Mouse (Mus musculus): ENCODE measurements around the gene Snrnp70. TPM values are rescaled to one million over a fixed set of nuclear protein-coding genes. Genes with fewer than 3 reads are reported as not detected.
"Not testable (repeated sequence)": the region's sequence is repeated elsewhere in the genome, so short reads cannot be mapped to it uniquely, and the experiment has no call there.

Gene Snrnp70
- total RNA-seq, 2 experiments from 2014 or later: 60.3 to 65.4 TPM

DNA sequence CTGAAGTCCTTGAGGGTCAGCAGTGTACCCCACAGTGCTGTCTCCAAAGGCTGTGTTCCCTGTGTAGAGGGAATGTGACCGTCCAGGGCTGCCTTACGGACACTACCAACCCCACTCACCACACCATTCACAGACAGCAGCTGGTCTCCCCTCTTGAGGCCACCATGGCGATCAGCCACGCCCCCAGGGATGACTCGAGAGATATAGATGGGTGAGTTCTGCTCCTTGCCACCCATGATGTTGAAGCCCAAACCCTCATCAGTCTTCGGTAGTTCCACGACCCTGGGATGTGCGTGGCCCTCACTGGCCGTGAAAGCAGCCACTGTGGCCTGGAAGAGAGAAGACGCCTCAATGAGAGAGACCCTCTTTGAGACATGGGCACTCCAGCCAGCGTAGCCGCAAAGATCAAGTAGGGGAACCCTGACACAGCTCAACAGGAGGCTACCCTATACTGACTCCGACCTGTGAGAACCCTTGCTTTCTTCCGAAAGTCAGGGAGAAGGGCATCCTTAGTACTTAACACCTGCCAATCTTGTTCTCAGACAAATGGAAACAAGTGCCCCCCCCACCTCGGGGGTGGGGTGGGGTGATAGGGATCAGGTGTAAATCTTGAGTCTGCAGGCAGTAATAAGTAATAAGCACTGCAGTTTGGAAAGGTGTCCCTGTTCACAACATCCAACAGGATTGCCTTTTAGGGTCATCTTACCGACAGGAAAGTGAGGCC lies 26.4 kb downstream of the Snrnp70 start:
- no peak for DNase-seq (ENCODE audit: low spot score)

DNA sequence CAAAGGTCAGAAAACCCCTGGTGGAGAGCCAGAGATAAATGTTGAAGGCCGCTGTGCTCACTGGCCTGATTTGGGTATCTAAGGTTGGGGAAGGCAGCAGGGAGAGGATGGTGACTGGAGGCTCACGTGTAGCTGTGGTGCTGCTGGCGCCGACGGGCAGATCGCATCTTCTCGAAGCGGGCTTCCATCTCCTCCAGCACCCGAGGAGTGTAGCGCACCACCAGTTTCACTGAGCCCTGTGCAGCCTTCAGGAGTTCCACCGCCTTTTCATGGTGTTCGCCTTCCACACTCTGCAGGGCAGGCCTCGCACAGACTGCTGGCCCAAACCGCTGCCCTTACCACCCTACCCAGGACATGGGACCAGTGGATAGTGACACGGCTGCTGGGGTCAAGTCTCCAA lies 27.4 kb downstream of the Snrnp70 start:
- DNase-seq (ENCODE audit: low spot score): no peak

DNA sequence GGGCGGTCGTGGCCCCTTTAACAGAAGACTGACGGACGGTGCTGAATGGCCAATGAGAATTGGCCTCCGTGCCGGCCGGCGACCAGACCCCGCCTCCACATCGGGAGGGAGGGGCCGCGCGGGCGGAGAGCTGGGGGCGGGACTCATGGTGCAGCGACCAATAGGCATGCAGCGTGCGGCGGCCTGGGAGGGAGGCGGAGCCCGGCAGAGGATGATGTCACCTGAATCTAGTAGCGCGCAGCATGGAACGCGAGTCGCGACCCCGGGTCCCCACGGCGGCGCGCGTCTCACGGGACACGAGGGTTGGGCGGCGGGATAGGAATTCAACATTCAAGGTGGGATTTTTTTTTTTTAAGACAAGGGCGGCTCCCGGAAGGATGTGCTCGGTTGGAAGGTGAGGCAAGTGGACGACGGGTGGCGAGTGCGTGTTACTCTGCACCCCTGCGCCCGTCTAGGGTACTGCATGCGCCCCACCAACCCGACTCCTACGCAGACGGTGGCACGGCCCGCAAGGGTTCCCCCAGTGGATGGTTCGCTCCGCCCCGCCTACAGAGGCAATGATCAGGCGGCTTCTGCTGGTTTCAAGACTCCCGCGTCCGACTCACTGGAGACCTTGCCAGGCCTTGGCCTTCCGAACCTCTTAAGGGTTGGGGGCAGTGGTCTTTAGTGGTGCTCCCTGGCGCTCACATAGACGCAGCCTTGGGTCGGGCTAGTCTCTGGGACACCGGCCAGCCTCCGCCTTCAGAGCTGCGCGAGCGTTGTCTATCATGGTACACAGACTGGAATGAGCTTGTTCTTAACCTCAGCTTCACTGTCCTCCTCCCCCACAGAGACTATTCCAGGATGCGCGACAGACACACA lies 28.3 kb downstream of the Snrnp70 start:
- DNase-seq (ENCODE audit: low spot score): peak; percentile 97

DNA sequence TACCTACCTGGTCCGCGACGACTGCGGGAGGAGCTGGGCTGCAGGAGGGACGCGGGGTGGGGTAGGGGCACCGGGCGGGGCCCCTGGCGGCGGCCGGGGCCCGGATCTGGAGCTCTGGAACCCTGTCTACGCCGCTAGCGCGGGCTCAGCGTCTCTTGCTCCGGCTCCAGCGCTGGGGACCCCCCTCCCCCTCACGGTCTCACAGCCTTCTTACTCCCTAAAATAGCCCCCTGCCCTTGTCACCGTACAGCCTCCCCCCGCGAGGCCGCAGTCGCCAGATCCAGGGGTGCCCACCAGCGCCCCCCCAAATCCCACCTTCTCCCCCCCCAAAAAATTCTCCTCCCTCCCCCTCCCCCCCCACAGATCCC lies 28.9 kb downstream of the Snrnp70 start, which contains the start of gene Ppfia3:
TSS of gene Ppfia3 (minus strand) at position 368 of the 368 bp plus-strand sequence.
- DNase-seq (ENCODE audit: low spot score): no peak

DNA sequence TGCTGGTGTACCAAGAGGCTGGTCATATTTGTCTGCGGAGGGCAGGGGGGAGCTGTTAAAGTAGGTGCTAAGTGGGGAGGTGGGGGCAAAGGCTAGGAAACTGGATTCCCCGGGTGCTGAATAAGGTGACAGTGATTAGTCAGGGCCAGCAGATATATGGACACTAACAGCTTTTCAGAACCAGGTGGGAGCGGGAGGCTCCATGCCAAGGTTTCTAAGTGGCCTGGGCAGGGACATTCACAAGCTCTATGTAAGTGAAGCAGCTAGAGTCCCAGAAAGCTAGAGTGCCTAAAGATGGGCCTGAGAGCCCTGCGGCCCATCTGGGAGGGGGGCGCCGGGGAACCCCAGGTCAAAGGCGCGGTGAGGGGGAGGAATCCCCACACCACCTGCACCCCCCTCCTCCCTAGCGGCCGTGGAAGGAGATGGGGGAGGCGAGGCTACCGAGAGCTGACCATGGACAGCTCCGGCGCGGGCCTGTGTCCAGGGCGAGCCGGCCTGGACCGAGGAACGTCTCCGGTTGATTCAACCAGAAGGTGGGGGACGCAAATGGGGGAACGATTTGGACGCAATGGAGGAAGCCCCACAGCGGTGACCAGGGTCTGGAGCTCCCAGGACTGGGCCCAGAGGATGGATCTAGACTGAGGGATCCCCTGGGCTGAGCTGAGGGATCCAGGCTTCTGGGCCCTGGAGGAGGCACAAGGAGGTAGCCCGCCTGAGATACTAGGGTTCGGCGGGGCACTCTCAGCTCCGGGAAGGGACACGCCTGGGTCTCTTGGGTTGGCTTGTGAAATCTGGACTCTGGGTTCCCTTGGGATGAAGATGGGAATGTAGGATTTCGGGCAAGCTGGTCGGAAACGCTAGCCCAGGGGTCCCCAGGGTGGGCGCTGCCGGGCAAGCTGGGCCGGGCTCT lies 29.5 kb downstream of the Snrnp70 start:
- DNase-seq (ENCODE audit: low spot score): peak; percentile 50

DNA sequence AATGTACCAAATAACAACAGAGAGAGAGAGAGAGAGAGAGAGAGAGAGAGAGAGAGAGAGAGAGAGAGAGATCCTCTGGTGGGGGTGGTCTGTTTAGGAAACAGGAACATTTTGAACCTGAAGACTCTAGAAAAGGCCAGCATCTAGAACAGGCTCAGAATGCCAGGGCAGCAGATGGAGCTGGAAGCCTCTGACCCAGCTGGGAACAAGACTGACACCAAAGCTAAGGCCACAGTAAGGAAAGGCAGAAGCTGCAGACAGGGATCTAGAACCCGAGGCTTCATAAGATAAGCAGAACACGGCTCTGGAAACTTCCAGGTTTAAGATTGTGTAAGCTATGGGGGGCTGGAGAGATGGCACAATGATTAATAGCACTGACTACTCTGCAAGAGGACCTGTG lies 31.6 kb downstream of the Snrnp70 start:
- no peak for DNase-seq (ENCODE audit: low spot score)

DNA sequence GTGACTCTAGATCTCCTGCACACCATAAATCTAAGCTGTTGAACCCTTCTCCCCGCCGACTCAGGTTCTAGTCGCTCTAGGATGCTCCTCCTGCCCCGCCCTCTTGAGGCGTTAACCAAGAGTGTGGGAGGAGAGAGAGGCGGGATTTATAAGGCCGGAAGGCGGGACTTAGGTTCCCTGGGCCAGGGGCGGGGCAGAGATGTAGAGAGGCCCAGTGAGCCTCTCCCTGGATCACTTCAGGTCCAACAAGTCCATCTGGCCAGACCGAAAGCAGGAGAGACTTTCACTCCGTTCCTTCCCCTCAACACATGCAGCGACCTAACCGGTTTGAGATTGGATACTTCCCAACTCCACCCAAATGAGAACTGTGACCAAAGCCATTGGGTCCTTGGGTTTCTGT lies 32.7 kb downstream of the Snrnp70 start:
- no peak for DNase-seq (ENCODE audit: low spot score)

DNA sequence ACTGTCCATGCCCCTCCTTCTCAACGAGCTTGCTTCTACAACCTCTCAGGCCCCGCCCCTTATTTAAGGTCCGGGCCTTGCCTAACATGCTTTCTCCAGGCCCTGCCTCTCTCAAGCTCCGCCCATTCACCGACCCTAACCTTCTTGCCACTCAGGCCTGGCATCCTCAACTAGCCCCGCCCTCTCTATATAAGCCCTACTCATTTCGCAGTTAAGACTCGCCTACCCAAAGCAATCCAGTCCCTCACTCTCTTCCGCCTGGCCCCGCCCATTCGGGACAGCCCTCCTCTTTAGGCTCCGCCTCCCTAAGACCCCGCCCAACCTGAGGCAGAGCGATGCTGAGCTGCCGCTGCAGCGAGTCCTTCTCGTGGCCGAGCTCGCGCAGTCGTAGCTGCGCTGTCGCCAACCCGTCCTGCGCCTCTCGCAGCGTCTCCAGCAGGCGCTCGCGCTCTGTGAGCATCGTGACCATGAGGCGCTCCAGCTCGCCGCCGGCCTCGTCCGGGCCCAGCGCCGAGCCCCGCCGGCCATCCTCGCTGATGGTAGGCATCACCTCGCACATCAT lies 34.2 kb downstream of the Snrnp70 start:
- DNase-seq (ENCODE audit: low spot score): peak; percentile 64

DNA sequence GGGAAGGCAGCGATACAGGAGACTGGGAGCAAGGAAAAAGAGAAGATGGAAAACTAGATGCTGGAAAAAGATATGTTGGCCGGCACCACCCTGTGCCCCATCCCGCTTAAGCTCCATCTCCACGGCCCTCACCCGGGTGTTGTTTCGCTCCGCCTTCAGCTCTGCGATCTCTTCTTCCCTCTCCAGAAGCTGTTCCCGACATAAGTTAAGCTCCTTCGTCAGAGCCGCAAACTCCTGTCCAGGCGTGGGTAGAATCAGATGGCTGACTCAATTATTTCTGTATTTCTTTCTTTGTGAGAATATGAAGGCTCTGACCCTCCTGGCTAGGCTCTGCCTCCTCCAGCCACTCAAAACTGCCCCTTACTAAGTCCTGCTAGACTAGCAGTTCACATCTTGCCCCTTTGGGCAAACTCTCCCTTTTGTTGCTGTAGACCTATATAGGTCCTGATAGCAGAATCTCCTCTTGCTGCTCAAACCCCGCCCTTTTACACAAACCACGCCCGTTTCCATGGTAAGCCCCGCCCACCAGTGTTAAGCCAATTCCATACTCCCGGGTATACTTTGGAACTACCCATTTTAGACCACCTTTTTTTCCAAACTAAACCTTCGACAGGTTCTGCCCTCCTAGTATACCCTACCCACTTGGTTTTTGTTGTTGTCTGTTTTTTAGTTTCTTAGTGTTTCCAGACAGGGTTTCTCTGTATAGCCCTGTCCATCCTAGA lies 35.0 kb downstream of the Snrnp70 start:
- DNase-seq (ENCODE audit: low spot score): no peak

DNA sequence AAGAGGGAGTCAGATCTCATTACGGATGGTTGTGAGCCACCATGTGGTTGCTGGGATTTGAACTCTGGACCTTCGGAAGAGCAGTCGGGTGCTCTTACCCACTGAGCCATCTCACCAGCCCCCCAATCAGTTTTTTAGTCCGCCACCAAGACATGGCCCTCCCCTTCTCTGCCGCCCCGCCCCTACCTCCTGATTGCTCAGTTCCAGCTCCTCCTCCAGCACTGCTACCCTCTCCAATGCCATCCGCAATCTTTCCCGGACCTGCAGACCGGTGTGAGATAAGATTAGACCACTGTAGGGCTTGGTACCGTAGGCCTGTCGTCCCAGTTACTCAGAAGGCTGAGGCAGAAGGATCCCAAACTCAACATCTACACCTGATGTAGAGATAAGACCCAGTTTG lies 36.5 kb downstream of the Snrnp70 start:
- not testable (repeated sequence) for DNase-seq (ENCODE audit: low spot score)

DNA sequence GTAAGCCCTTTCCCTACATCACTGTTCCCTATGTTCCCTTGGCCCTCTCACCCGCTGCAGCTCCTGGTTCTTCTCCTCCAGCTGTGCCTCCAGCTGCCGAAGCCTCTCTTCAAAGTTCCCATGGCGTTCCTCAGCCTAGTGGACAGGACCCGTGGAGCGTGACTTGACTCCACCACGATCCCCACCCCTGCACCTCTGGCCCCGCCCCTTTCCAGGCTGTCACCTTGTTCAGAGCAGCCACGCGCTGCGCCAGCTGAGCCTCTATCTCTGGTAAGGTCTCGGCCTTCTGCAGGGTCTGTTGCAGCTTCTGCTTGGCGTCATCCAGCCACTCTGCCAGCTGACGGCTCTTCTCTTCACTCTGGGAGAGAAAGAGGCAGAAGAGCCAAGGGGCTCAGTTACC lies 39.5 kb downstream of the Snrnp70 start:
- no peak for DNase-seq (ENCODE audit: low spot score)

DNA sequence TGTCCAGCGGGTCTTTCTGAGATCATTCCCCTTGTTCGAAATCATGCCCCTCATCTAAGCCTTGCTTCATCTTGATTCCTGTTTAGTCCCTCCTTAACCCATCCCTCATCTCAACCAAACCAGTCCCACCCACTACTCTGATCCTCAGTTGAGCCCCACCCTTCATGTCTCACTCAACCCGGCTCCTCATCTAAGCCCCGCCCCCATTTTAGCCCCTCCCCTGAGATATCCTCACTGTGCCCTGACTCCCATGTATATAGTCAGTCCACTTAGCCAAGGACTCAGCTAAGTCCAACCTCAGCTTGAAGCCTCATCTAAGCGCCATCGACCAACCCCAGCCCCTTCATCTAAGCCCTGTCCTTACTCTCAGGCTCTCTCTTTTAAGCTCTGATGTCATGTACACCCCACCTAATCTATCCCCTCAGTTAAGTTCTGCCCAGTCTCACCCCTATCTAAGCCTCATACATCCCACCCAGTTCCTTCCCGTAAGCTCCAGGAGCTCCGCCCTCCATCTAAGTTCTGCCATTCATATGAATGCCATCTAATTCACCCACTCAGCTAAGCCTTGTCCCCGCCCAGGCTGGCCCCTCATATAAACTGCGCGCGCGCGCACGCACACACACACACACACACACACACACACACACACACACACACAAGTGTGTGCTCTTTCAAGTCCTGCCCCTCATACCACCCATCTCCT lies 40.1 kb downstream of the Snrnp70 start:
- no peak for DNase-seq (ENCODE audit: low spot score)

DNA sequence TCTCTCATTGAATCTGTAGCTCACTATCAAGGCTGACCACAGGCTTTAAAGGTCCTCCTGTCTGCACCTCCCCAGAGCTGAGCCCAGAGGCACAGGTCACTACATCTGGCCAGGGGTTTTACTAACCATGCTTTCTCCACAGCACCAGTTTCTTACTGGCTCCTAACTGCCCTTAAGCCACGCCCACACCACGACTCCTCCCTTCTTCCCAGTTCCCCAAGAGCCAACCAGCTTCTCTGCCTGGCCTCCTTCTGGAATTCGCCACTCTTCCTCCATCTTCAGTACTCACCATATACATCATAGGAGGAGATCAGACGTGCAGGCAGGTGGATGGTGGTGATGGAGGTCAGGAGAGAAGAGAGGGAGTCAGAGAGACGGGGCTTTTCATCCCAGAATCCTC lies 42.5 kb downstream of the Snrnp70 start:
- no peak for DNase-seq (ENCODE audit: low spot score)

DNA sequence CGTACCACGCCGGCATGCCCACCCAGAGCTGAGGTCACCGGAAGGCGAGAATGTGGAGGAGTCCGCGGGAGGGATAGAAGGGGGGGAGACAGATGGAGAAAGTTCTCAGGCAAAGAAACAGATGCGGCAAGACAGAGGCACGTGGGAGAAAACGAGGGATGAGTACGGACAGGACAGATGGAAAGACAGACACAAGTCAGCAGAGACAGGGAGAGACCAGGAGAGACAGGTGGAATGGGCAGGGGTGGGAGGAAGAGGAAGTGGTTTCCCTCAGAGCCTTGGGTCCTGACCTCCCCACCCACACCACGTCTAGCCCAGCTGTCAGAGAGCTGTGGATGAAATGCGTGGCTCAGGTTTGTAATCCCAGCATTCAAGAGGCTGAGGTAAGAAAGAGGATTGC lies 48.6 kb downstream of the Snrnp70 start:
- DNase-seq (ENCODE audit: low spot score): no peak

DNA sequence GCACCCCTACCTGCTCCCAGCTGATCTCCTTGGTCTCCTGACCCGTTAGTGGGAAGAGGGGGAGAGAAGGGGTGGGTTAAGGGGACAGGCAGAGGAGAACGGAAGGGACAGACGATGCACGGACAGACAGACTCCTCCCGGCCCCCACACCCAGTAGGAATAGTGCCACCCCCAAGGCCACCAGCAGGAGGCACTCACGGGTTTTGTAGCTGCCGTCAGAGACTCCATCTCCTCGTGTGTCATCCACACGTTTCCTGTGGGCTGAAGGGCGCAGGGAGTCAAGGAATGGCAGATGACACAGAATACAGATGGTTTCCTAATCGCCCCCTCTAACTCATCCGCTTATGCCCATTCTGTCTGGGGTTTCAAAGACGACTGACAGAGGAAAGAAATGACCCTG lies 52.0 kb downstream of the Snrnp70 start:
- DNase-seq (ENCODE audit: low spot score): no peak

DNA sequence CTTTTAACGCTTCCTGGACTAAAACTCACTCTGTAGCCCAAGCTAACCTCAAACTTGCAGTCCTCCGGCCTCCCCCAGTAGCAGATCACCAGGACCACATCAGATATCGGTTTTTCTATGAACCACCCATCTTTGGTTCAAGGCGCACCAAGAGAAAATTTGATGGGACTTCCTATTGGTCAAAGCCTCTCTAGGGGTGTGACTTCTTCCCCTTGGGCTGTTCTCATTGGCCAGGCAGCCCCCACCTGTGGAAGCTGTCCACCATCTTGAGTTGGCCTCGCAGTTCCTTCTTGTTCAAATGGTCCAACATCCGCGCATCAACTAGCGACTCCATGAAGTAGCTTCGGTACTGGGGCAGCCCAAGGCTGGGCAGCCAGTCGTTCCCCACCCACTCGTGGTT lies 53.5 kb downstream of the Snrnp70 start:
- no peak for DNase-seq (ENCODE audit: low spot score)

DNA sequence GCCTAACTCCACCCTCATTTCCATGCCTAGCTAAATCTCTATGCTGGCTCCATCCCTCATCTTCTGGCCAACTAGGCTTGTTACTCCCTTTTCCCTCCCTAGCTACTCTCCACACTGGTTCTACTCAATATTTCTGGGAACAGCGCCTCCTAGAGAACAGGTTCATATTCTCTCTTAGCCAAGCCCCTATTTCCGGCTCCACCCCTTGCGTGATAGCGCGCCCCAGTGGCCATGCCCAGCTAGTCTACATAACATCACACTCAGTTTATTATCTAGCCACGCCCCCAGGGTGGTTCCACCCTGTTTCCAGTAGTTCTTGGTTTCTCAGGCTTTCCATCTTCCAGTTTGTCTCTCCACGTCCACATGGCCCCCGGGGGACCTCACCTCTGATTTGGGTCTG lies 54.2 kb downstream of the Snrnp70 start:
- DNase-seq (ENCODE audit: low spot score): peak; percentile 91

DNA sequence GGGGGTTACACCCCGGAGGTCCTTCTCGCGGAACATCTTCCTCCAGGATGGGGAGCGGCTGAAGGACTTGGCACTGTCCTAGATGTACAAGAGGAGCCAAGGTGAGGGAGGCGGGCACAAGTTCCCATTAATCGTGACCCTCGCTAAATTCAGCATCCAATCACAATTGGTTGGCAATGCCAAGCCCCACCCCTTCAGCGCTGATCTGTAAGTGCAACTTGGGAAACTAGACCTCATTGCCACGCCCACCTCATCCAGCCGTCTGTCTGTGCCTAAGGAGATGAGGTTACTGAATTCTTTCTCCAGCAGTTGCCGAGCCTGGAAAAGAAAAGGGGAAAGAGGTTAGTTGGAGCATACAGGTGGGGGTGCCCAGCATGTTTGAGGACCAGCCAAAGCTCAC lies 54.9 kb downstream of the Snrnp70 start:
- DNase-seq (ENCODE audit: low spot score): no peak

DNA sequence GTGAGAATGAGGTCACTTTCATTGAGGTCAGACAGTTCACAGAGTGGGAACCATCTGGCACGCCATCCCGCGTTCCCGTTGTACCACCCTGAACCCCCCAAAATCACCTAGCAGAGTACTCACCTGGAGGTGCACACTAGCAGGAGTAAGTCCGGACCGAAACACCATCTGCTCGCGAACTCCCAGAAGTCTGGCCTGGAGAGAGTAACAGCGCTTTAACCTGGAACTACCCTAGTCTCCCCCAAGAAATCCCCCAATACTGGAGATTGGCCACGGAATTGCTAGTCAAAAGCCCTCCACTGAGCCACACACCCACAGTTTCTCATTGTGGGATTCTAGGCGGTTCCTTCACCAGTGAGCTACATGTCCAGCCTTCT lies 55.5 kb downstream of the Snrnp70 start:
- DNase-seq (ENCODE audit: low spot score): no peak

DNA sequence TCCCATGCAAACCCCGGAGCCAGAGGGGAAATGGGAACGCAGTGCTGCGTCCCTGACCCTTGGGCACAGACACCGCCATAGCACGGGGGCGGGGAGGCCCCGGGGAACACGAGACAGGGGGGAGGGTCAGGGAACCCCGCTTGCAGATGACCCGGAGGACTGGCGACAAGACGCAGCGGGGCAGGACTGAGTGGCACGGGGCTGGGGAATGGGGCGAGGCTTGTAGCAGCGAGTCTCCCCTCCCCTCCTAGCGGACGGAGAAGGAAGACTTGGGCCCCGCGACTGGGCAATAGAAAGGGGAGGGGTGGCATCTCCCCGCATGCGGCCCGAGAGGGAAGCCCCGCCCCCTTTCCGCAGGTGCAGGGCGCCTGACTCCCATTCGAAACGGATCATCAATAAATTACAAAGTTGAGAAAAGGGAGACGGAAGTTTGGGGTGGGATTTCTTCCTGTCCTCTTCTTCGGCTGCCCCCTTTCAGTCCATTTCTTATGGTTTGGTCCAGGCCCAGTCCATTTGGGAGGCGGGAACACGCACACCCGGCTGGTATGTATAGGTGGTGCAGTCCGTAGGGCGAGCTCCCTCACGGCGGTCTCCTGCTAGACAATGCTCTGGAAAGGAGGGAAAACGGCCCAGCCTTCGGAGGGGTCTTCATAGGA lies 56.0 kb downstream of the Snrnp70 start:
- no peak for DNase-seq (ENCODE audit: low spot score)
